Mouse (Mus musculus): ENCODE measurements around the gene Extl2.

Gene Extl2

GRCm38 (mm10) chr3:116006978-116007940 is at the start of gene Extl2, which contains the start of gene Slc30a7:
Gene Extl2, plus strand, starts transcription at chr3:116007462.
Gene Slc30a7, minus strand, starts transcription at chr3:116007406.
- DNase-seq = peak; percentile 81

- DNase-seq = no peak
Observed at GRCm38 (mm10) chr3:115961311-115962027, 45.8 kb upstream of the Extl2 start.

DNA sequence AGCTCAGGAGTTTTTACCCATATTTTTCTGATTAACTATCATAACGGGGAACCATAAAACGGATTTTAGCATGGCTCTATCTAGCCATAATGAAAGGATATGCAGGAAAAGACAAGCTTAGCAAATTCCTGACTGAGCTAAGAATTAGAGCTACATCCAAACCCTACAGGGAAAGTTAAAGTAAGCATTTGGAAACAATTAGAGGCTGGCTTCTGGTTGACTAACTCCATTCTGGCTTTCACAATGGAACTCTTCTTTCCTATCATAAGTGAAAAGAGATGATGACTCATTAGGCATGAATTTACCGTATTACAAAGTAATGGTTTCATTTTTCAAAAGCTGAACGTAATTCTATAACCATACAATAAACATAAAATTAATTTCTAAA is 45.2 kb upstream of the Extl2 start:
- DNase-seq = no peak

DNA sequence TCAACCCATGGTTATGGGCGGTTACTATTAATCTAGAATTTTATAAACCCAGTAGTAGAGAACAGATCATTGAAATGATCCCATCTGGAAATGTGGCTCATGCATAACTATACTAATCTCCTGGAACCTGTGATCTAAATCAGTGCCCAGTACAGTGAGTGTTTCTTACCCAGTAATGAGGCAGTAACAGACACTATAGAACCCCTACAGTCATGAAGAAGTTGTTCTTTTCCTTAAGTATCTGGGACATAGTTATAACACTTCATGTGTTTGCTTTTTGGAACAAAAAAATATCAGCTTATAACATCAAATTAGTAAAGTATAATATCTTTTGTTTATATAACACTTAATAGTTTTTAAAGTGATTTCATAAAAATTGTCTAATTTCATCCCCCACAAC is 43.7 kb upstream of the Extl2 start:
- DNase-seq = no peak

GRCm38 (mm10) chr3:115964071-115964470 is 43.2 kb upstream of the Extl2 start:
- no peak for DNase-seq

DNA sequence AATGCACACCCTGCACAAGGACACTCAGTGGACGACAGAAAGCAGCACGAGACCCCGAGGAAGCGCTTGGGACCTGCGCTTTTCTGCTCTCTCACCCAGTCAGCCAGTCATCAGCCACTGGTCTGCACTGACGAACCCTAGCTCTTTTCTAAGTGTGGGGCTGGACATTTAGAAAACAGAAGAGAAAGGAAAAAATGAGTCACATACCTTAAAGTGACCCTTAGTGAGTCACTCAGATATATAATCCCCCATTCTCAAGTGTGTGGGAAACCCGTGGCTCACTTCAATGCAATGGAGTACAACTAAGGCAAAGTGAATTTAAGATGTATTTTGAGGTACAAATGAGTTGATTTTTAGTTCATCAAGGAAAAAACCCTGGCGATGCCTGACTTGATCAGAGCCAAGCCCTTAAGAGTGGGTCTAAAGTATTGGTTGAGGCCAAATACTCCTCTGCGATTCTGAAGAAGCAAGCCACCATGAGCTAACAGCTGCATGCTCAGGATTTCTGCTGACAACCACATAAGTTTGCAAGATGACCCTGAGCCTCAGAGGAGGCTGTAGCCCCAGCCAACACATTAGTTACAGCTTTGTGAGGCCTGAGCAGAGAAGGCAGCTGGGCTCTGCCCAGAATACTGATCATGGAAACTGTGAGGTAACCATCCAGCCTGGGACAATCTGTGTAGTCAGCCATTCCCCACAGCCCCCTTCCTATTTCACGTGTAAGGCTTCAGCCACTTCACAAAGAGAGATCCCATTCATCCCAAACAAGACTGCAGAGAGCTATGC is 38.3 kb upstream of the Extl2 start:
- DNase-seq = no peak

DNA sequence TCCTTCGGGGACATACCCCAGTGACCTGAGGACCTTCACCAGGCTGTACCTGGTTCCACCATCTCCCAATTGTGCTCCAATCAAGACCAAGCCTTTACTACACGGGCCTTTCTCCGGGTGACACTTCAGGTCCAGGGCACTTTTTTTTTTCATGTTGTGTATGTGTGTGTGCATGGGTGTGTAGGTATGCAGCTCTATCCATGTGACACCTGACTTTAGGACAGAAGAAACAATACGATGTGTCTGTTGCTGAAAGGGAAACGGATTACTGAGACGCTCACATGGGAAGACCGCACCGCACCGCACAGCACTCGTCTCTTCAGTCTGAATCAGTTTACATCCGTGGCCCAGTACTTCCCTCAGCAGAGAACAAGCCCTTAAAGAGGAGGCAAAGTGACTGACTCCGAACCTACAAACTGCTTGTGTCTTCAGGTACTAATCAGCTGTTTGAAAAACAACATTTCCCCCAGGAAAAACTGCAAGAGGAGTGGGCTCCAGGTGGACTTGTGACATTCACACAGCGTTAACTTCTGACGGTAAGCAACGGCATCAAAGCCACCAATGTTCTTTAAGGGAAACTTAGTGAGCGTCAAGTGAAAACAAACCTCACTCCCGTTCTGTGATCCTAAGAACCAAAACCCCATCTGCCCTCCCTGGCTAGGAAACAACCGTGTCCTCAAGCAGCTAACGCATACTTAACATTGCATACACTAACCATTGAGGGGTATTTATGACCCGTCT is 36.0 kb upstream of the Extl2 start:
- no peak for DNase-seq

GRCm38 (mm10) chr3:115971891-115972646 is 35.2 kb upstream of the Extl2 start:
- no peak for DNase-seq

DNA sequence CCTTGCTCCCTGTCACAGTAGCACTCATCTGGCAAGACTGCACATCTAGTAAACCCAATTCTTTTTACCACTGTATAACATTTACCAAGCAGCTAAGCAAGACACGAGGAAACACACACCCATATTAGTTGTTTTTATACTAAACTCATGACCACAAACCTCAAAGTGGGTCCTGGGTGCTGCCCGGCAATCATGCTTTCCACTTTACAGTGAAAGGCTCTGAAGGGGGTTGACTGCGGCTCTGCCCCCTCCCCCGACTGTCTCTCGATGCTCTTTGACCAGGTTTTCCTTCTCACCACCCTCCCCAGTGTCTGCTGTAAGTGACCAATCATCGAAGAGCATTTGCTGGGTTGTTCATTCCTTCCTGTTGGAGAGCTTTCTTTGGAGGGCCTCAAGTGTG is 33.0 kb upstream of the Extl2 start:
- no peak for DNase-seq

- no peak for DNase-seq
Observed at GRCm38 (mm10) chr3:115974995-115975394, 32.3 kb upstream of the Extl2 start.

- peak; percentile 14 for DNase-seq
Observed at GRCm38 (mm10) chr3:115979000-115979399, 28.3 kb upstream of the Extl2 start.

GRCm38 (mm10) chr3:115983217-115983616 is 24.0 kb upstream of the Extl2 start:
- DNase-seq = no peak

- DNase-seq = no peak
Observed at GRCm38 (mm10) chr3:115984653-115985052, 22.6 kb upstream of the Extl2 start.

DNA sequence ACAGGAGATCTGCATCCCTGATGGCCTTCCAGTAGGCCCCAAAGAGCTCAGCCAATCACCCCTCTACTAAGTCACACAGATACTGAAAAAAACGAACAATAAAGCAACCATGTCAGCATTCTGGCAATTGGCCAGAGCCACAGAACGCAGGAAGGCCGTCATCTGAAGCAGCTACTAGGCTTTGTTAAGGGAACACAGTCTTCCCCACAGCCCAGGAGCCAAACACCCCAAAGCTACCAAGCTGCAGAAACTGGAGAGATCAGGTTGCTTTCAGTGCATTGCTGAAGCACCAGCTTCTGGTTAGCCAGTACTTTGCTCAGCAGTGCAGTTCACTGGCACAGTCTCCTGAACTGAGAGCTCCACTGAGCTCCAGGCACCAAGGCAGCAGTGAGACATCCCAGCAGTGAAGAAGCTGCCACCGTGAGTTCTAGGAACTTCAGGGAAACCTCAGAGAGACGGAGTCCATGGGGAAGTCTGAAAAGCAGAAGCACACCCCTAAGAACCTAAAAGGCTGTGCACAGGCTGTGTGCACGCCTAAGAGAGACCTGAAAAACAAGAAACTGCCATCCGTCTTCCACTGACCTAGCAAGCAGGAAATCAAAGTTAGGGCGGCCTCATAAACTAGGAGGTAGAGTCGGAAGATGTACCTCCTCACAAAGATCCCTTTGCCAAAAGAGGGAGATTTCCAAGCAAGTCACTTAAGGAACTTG is 21.9 kb upstream of the Extl2 start:
- DNase-seq = peak; percentile 19

DNA sequence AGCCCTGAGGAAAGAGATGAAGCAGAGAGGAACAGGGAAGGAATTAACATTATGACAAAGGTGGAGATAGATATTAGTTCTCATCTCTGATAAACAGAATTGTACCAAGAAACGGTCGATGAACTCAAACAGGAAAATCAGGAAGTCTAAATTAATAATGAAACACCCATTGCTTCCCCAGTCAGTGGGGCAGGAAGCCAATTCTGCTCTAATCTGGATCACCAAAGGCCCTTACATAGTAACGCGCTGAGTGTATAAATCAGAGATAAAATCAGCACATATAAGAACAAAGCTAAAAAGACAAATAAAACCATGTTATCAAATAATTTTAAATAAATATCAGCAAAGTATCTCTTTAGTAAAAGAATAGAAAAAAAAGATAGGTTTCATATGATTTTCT is 15.2 kb upstream of the Extl2 start:
- DNase-seq = no peak

DNA sequence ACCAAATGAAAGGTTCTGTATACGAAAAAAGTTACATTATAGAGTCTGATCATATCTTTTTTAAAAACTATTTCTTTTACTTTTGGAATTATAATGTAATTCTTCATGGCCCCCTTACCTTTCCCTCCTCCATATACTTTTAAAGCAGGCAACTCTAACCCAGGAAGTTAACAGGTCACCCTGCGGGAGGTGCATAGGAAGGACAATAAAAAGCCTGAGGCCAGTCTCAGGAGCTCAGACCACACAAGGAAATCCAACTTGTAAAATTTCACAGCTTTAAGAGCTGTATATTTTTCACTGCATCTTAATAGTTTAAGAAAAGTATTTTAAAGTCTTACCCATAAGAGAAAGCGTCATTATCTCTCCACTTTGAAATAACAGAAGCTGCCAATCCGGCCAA is 14.7 kb upstream of the Extl2 start:
- DNase-seq = no peak

- no peak for DNase-seq
Observed at GRCm38 (mm10) chr3:115993025-115993424, 14.2 kb upstream of the Extl2 start.

GRCm38 (mm10) chr3:115996929-115997328 is 10.3 kb upstream of the Extl2 start:
- DNase-seq = no peak

GRCm38 (mm10) chr3:116006284-116006977 is 831 bp upstream of the Extl2 start:
- DNase-seq = no peak

DNA sequence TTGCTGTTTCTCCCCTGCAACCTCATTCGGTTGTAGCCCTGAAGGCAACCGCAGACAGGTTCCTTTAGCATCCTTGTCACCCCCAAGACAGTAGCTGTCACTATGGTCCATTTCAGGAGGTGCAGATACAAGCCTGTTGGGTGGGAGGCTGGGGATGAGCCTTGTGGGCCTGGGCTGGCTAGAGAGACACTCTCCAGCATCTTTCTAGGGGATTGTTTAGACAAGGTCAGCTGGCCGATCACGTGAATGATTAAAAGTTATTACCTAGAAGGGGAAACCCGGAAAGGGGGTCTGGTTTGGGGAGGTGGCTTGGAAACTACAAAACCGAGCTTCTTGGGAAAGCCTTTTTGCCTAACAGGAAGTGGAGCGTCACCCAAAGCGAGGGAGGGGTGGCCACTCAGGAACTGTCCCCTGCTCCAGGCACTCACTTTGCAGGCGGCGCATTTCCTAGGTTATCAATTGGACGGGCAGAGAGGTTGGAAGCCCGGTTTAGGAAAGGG is 729 bp downstream of the Extl2 start:
- DNase-seq = peak; percentile 87

Data from kidney, adult 9 months (tissue).